ENCODE assay signal across 9 mouse cellular contexts in genomic region chr19:45717493-45718220, GRCm38 (mm10). TPM values are rescaled to one million over a fixed set of nuclear protein-coding genes. Genes with fewer than 3 reads are reported as not detected.
DNase-seq lines count a peak whose midpoint lies in the region; ATAC-seq and TF ChIP-seq lines count a peak whose summit lies in the region.
"Had no signal": no experiment of that assay in that cellular context is flagged by ENCODE, and none has a peak within 500 bp of the region (broad histone marks: within the 10 kb centered on the region; RNA-seq: fewer than 3 reads in every experiment).

No protein-coding gene starts in this region.

- 12% methylated on average over 16 of the region's 16 CpGs for WGBS in embryonic facial prominence, embryonic 15.5 days
- WGBS in hindbrain, embryonic 10.5 days: 4% methylated on average over 16 of the region's 16 CpGs
- WGBS in midbrain, embryonic 13.5 days: under 1% methylated on average over 16 of the region's 16 CpGs

- H3K4me1 ChIP-seq in embryonic facial prominence, embryonic 15.5 days: peaks cover 4% of the 10 kb centered on the region; the same call in 1 of the 2 replicates
- H3K4me1 ChIP-seq in hindbrain, embryonic 10.5 days (replicated peaks): peaks cover 36% of the 10 kb centered on the region
- H3K4me1 ChIP-seq in midbrain, embryonic 13.5 days (replicated peaks): peaks cover 27% of the 10 kb centered on the region

- ATAC-seq in embryonic facial prominence, embryonic 15.5 days (ENCODE audit: insufficient number of reproducible peaks, low FRiP score, low TSS enrichment, low read depth): peak; percentile 51
- peak; percentile 95 for ATAC-seq in midbrain, embryonic 13.5 days
- ATAC-seq in CD4-positive, CD25-positive, alpha-beta regulatory T cell, adult 4 months: no peak

- peak; percentile 65 for DNase-seq in testis, postnatal 10 days (ENCODE audit: low spot score)
- no peak for DNase-seq in testis, postnatal 14 days (ENCODE audit: low spot score)
- DNase-seq in hindbrain, embryonic 10.5 days (ENCODE audit: low spot score): peak; percentile 75
- DNase-seq in left cerebral cortex, adult 2 months (ENCODE audit: extremely low spot score in 1 of 2, low spot score in 2 of 2): peak in 1 of 2 experiments; percentile 27
- no peak for DNase-seq in thymus, postnatal 36 days

- no peaks in the 10 kb centered on the region for H3K36me3 ChIP-seq in embryonic facial prominence, embryonic 15.5 days
- H3K36me3 ChIP-seq in hindbrain, embryonic 10.5 days: no peaks in the 10 kb centered on the region
- no peaks in the 10 kb centered on the region for H3K36me3 ChIP-seq in midbrain, embryonic 13.5 days

- H3K27ac ChIP-seq in embryonic facial prominence, embryonic 15.5 days (replicated peaks): no peak overlapping the region
- H3K27ac ChIP-seq in hindbrain, embryonic 10.5 days: peak overlapping the region; percentile 79
- no peak overlapping the region for H3K27ac ChIP-seq in left cerebral cortex, adult 2 months
- peak overlapping the region; percentile 83 for H3K27ac ChIP-seq in midbrain, embryonic 13.5 days

- no peaks in the 10 kb centered on the region for H3K27me3 ChIP-seq in embryonic facial prominence, embryonic 15.5 days
- peaks cover 96% of the 10 kb centered on the region for H3K27me3 ChIP-seq in hindbrain, embryonic 10.5 days (ENCODE audit: insufficient read depth, poor library complexity, severe bottlenecking)
- peaks cover 84% of the 10 kb centered on the region for H3K27me3 ChIP-seq in midbrain, embryonic 13.5 days

- H3K9me3 ChIP-seq in embryonic facial prominence, embryonic 15.5 days (replicated peaks): no peaks in the 10 kb centered on the region
- no peaks in the 10 kb centered on the region for H3K9me3 ChIP-seq in hindbrain, embryonic 10.5 days
- no peaks in the 10 kb centered on the region for H3K9me3 ChIP-seq in midbrain, embryonic 13.5 days

- peak overlapping the region; percentile 21; the same call in 1 of the 2 replicates for H3K4me2 ChIP-seq in embryonic facial prominence, embryonic 15.5 days (replicated peaks)
- peak overlapping the region; percentile 53 for H3K4me2 ChIP-seq in midbrain, embryonic 13.5 days (replicated peaks)

- peak; percentile 46 for TF ChIP-seq CTCF in left cerebral cortex, adult 2 months (IDR thresholded peaks at IDR 0.05)

- intact Hi-C loops in left cerebral cortex, adult 2 months (cut with DNase I): no loop called here

- no peak overlapping the region for H3K9ac ChIP-seq in embryonic facial prominence, embryonic 15.5 days
- peak overlapping the region; percentile 61 for H3K9ac ChIP-seq in midbrain, embryonic 13.5 days (replicated peaks)

- no peak overlapping the region for H3K4me3 ChIP-seq in embryonic facial prominence, embryonic 15.5 days (replicated peaks)
- peak overlapping the region; percentile 41 for H3K4me3 ChIP-seq in hindbrain, embryonic 10.5 days
- H3K4me3 ChIP-seq in left cerebral cortex, adult 2 months: peak overlapping the region; percentile 2; the same call in 1 of the 2 replicates
- H3K4me3 ChIP-seq in midbrain, embryonic 13.5 days (replicated peaks): peak overlapping the region; percentile 27

RNA-seq across cellular contexts. Expression of gene Fgf8, which starts 25.1 kb away (rescaled TPM):
- polyA plus RNA-seq in embryonic facial prominence, embryonic 15.5 days (2015; fragmentation: Nextera tagmentation; extraction: Ambion mirVana): 0.15 and 0.21 TPM in 2 replicates
- 3.4 and 10.0 TPM in 2 replicates for polyA plus RNA-seq in hindbrain, embryonic 10.5 days (2016; fragmentation: Nextera tagmentation; extraction: Ambion mirVana)
- total RNA-seq in left cerebral cortex, adult 2 months (2021): not detected
- polyA plus RNA-seq in midbrain, embryonic 13.5 days (2015; fragmentation: Nextera tagmentation; extraction: Ambion mirVana): 2.1 and 2.8 TPM in 2 replicates
- polyA plus RNA-seq in CD4-positive, CD25-positive, alpha-beta regulatory T cell, adult 4 months (2017; shearing (Covaris generic)): not detected
- total RNA-seq: hematopoietic stem cell, adult 5-6 weeks had no signal

RNA-seq across cellular contexts. Expression of gene Npm3, which starts 31.7 kb away (rescaled TPM):
- polyA plus RNA-seq in embryonic facial prominence, embryonic 15.5 days (2015; fragmentation: Nextera tagmentation; extraction: Ambion mirVana): 17.0 and 17.9 TPM in 2 replicates
- 9.2 and 10.2 TPM in 2 replicates for polyA plus RNA-seq in hindbrain, embryonic 10.5 days (2016; fragmentation: Nextera tagmentation; extraction: Ambion mirVana)
- total RNA-seq in left cerebral cortex, adult 2 months (2021): 1 to 10 TPM; 4.1 to 6.8 TPM
- polyA plus RNA-seq in midbrain, embryonic 13.5 days (2015; fragmentation: Nextera tagmentation; extraction: Ambion mirVana): 6.2 and 7.8 TPM in 2 replicates
- 10 to 100 TPM; 11.9 to 37.1 TPM for polyA plus RNA-seq in CD4-positive, CD25-positive, alpha-beta regulatory T cell, adult 4 months (2017; shearing (Covaris generic))

RNA-seq across cellular contexts. Expression of gene Fbxw4, which starts 57.5 kb away (rescaled TPM):
- polyA plus RNA-seq in embryonic facial prominence, embryonic 15.5 days (2015; fragmentation: Nextera tagmentation; extraction: Ambion mirVana): 6.0 and 6.2 TPM in 2 replicates
- 1.8 and 5.5 TPM in 2 replicates for polyA plus RNA-seq in hindbrain, embryonic 10.5 days (2016; fragmentation: Nextera tagmentation; extraction: Ambion mirVana)
- 10 to 100 TPM; 41.2 to 41.7 TPM for total RNA-seq in left cerebral cortex, adult 2 months (2021)
- polyA plus RNA-seq in midbrain, embryonic 13.5 days (2015; fragmentation: Nextera tagmentation; extraction: Ambion mirVana): 3.8 and 5.5 TPM in 2 replicates
- 10 to 100 TPM; 11.4 to 15.5 TPM for polyA plus RNA-seq in CD4-positive, CD25-positive, alpha-beta regulatory T cell, adult 4 months (2017; shearing (Covaris generic))

Comparison
In these comparisons a context has a peak if more than half of its experiments do, and no peak if none do; other contexts are left out.
1. DNase-seq: peak in testis, postnatal 10 days (single experiment) and hindbrain, embryonic 10.5 days (single experiment); none in testis, postnatal 14 days (single experiment) and thymus, postnatal 36 days (0 of 2).
2. H3K27ac ChIP-seq: peak in hindbrain, embryonic 10.5 days (single experiment) and midbrain, embryonic 13.5 days (single experiment); none in embryonic facial prominence, embryonic 15.5 days (single experiment) and left cerebral cortex, adult 2 months (single experiment).